Mouse (Mus musculus) liver, adult 2 months (tissue): Measurements from ENCODE around the gene Lyrm7.

Experiments used
- CTCF ChIP-seq: fragments of 200-500 bp; IDR thresholded peaks from 2 replicates; pipeline ENCODE4 v1.5.1; 2011; ENCODE audit warnings: low read depth, low read length, control low read depth
- POLR2A ChIP-seq: fragments of 200-500 bp; IDR thresholded peaks from 2 replicates; pipeline ENCODE4 v1.6.1; 2011; ENCODE audit warnings: low read length, control low read depth; ENCODE audit not compliant: insufficient read depth; ENCODE audit errors: extremely low read depth

DNA sequence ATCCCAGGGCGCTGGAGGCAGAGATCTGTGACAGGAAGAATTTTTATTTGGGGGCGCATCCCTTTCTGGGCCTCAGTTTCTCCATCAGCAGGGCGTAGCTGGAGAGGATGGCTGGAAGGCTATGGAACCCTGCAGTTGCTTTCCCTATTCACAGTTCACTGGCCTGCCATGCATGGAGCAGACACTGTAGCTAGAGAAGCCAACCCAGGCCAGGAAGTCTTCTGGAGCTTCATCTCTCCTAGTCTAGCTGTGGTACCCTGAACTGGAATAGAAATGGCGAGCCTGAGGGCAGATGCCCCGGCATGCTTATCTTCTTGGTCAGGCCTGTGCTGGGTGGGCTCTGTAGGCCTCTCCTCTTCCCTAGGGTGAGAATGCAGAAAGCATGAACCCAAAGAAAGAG lies 42.6 kb upstream of the Lyrm7 start:
- no peak for TF ChIP-seq CTCF
- TF ChIP-seq POLR2A: no peak
